Mouse (Mus musculus) liver, adult (tissue): ENCODE data around the gene 1700020D05Rik.
A peak's percentile ranks its signal among the peaks of the same experiment; 100 is the strongest.

Experiments used
- GATA4 ChIP-seq: IDR thresholded peaks from 2 replicates; pipeline ENCODE4 v1.6.1; 2014; ENCODE audit warnings: mild to moderate bottlenecking, low read length; ENCODE audit not compliant: insufficient replicate concordance

Gene 1700020D05Rik

GRCm38 (mm10) chr19:5511074-5511632, 7.6 kb upstream of the 1700020D05Rik start:
- no peak for TF ChIP-seq GATA4

GRCm38 (mm10) chr19:5510031-5511026, 6.7 kb upstream of the 1700020D05Rik start, which contains the start of gene Snx32:
Gene Snx32 (minus strand): TSS chr19:5510538.
- peak; percentile 57; the same call in 1 of the 2 replicates for TF ChIP-seq GATA4

- TF ChIP-seq GATA4, result no peak
These were observed 3.2 kb downstream of the 1700020D05Rik start for GRCm38 (mm10) chr19:5500330-5500875.

GRCm38 (mm10) chr19:5496052-5496370, 7.6 kb downstream of the 1700020D05Rik start:
- no peak for TF ChIP-seq GATA4

- TF ChIP-seq GATA4, result no peak
These were observed 8.1 kb downstream of the 1700020D05Rik start for GRCm38 (mm10) chr19:5495353-5496051.

GRCm38 (mm10) chr19:5494314-5494713, 9.3 kb downstream of the 1700020D05Rik start:
- no peak for TF ChIP-seq GATA4

- no peak for TF ChIP-seq GATA4
These were observed 10.9 kb downstream of the 1700020D05Rik start for GRCm38 (mm10) chr19:5492641-5493040.

GRCm38 (mm10) chr19:5490898-5491708, 12.5 kb downstream of the 1700020D05Rik start:
- peak; percentile 25; the same call in 1 of the 2 replicates for TF ChIP-seq GATA4

- no peak for TF ChIP-seq GATA4
These were observed 13.2 kb downstream of the 1700020D05Rik start, which contains the start of gene Cfl1 for GRCm38 (mm10) chr19:5490313-5490897. Gene Cfl1 (plus strand): TSS chr19:5490455.

- no peak for TF ChIP-seq GATA4
These were observed 14.6 kb downstream of the 1700020D05Rik start for GRCm38 (mm10) chr19:5488878-5489571.

GRCm38 (mm10) chr19:5487768-5488550, 15.6 kb downstream of the 1700020D05Rik start, which contains the start of gene Mus81:
Gene Mus81 (minus strand): TSS chr19:5488402.
- TF ChIP-seq GATA4, result no peak; the same call in 1 of the 2 replicates

- no peak for TF ChIP-seq GATA4
These were observed 16.8 kb downstream of the 1700020D05Rik start for GRCm38 (mm10) chr19:5486771-5487170.
